Mouse (Mus musculus): ENCODE data around the gene Cubn. TPM values are rescaled to one million over a fixed set of nuclear protein-coding genes. Genes with fewer than 3 reads are reported as not detected.

Gene Cubn
- total and polyA plus RNA-seq, 3 experiments: 0.03 to 0.09 (median 0.04) TPM

DNA sequence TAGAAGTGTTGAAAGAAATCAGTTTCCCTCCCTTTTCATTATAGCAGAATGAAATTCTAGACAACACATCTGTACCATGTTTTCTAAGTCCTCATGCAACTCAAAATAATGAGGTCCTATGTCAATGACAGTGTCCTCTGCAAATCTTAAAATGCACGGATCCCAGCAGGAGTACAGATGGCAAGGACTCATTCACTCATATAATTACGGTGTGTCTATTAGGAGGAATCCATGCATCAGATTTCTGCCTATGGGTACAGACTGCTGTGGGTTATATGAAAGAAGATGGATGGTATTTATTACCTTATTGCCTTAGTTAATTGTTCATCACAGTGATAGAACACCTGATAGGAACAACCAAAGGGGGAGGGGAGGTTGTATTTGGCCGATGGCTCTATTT is 118.8 kb downstream of the Cubn start:
- no peak for DNase-seq (ENCODE audit: extremely low read depth)
- H3K9me3 ChIP-seq (replicated peaks; ENCODE audit: low read length): no peaks in the 10 kb centered on the region
- no peaks in the 10 kb centered on the region for H3K36me3 ChIP-seq (replicated peaks in 1 of 2; ENCODE audit: control insufficient read depth in 1 of 2, insufficient read depth in 1 of 2, low read length in 1 of 2)
- TF ChIP-seq ZKSCAN1 (IDR thresholded peaks at IDR 0.05; ENCODE audit: borderline replicate concordance, low read depth, low read length) (no peak), ZNF384 (IDR thresholded peaks at IDR 0.05; ENCODE audit: low read depth, low read length) (no peak), SMC3 (IDR thresholded peaks at IDR 0.05; ENCODE audit: low read depth, low read length) (no peak), GABPA (IDR thresholded peaks at IDR 0.05; ENCODE audit: insufficient replicate concordance, low read depth, low read length) (no peak), CTCF (conservative IDR thresholded peaks at IDR 0.05 in 1 of 2, IDR thresholded peaks at IDR 0.05 in 1 of 2; ENCODE audit: low read depth in 2 of 2, low read length in 2 of 2) (no peak), RAD21 (IDR thresholded peaks at IDR 0.05; ENCODE audit: low read depth, low read length) (no peak), MAZ (IDR thresholded peaks at IDR 0.05; ENCODE audit: low read depth, low read length) (no peak), MXI1 (IDR thresholded peaks at IDR 0.05; ENCODE audit: low read depth, low read length) (no peak), POLR2AphosphoS2 (IDR thresholded peaks at IDR 0.05; ENCODE audit: low read depth, low read length) (no peak), MAFK (IDR thresholded peaks at IDR 0.05; ENCODE audit: insufficient replicate concordance, low read length) (no peak), ZC3H11A (IDR thresholded peaks at IDR 0.05; ENCODE audit: low read depth, low read length) (no peak), MAX (IDR thresholded peaks at IDR 0.05; ENCODE audit: low read length) (no peak), CHD2 (IDR thresholded peaks at IDR 0.05; ENCODE audit: low read length) (no peak), JUN (IDR thresholded peaks at IDR 0.05; ENCODE audit: insufficient read depth, low read depth, low read length) (no peak), USF2 (conservative IDR thresholded peaks at IDR 0.05; ENCODE audit: low read depth, low read length) (no peak), CHD1 (IDR thresholded peaks at IDR 0.05; ENCODE audit: low read depth, low read length) (no peak), BHLHE40 (IDR thresholded peaks at IDR 0.05; ENCODE audit: low read depth, low read length) (no peak), PAX5 (IDR thresholded peaks at IDR 0.05; ENCODE audit: low read length) (no peak)
- no peak overlapping the region for H3K4me2 ChIP-seq (ENCODE audit: insufficient read depth, low read depth, poor library complexity, severe bottlenecking)
- H3K4me1 ChIP-seq (ENCODE audit: control insufficient read depth in 1 of 2, insufficient read depth in 2 of 2): peaks cover 0 to 3% of the 10 kb centered on the region in 2 experiments; a peak in 1 of 4 replicates
- no peaks in the 10 kb centered on the region for H3K79me2 ChIP-seq (replicated peaks; ENCODE audit: control insufficient read depth, extremely low read depth, insufficient read depth, poor library complexity, severe bottlenecking)
- H3K4me3 ChIP-seq (replicated peaks in 1 of 3; ENCODE audit: low read depth in 2 of 3, low read length in 2 of 3, poor library complexity in 1 of 3): no peak overlapping the region
- no peak overlapping the region for H3K9ac ChIP-seq (ENCODE audit: insufficient read depth, low read depth)
- dilution Hi-C loops (cut with MboI; ENCODE audit: extremely low pct_ligation_motif_present, extremely low pct_unique_long_range_greater_than_20kb, low sequenced_read_pairs): no loop called here
- H3K27ac ChIP-seq (ENCODE audit: insufficient read depth, low read depth): no peak overlapping the region
- H3K27me3 ChIP-seq (replicated peaks): no peaks in the 10 kb centered on the region
- in situ Hi-C loops (cut with MboI; ENCODE audit: low pct_ligation_motif_present, low pct_unique_long_range_greater_than_20kb, low sequenced_read_pairs): no loop called here

DNA sequence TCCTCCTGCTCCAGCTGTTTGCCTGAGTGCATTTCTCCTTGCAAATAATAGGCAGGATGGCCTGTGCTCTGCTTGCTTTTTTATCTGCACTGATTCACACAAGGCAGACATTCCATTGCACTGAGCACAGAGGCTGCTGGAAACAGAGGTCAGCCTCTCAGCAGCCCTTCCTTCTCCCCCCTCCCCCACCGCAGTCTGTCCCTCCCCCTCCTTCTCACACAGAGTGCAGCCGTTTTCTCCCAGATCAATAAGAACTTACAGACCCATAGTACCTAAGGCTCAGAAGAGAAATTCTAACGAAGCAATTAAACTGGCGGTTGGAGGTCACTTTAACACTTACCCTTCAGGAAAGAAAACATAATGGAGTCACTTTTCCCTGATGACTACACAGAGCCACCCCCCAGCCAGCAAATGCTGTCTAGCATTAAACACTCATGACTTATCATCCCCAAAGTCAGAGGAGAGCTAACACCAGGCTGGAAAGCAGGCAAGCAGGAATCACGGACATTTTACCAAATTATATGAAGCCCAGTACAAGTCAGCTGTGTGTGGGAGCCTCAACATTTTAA is 119.3 kb downstream of the Cubn start:
- no peaks in the 10 kb centered on the region for H3K79me2 ChIP-seq (replicated peaks; ENCODE audit: control insufficient read depth, extremely low read depth, insufficient read depth, poor library complexity, severe bottlenecking)
- no peaks in the 10 kb centered on the region for H3K36me3 ChIP-seq (replicated peaks in 1 of 2; ENCODE audit: control insufficient read depth in 1 of 2, insufficient read depth in 1 of 2, low read length in 1 of 2)
- no peak overlapping the region; the same call in 1 of the 2 replicates for H3K4me2 ChIP-seq (ENCODE audit: insufficient read depth, low read depth, poor library complexity, severe bottlenecking)
- dilution Hi-C loops (cut with MboI; ENCODE audit: extremely low pct_ligation_motif_present, extremely low pct_unique_long_range_greater_than_20kb, low sequenced_read_pairs) (no loop called here), in situ Hi-C loops (cut with MboI; ENCODE audit: low pct_ligation_motif_present, low pct_unique_long_range_greater_than_20kb, low sequenced_read_pairs) (no loop called here)
- H3K4me1 ChIP-seq (ENCODE audit: control insufficient read depth in 1 of 2, insufficient read depth in 2 of 2): peaks cover 0 to 3% of the 10 kb centered on the region in 2 experiments; a peak in 1 of 4 replicates
- H3K9me3 ChIP-seq (replicated peaks; ENCODE audit: low read length): no peaks in the 10 kb centered on the region
- TF ChIP-seq POLR2AphosphoS2 (IDR thresholded peaks at IDR 0.05; ENCODE audit: low read depth, low read length) (no peak), ZMIZ1 (IDR thresholded peaks at IDR 0.05; ENCODE audit: low read depth, low read length) (no peak), NRF1 (IDR thresholded peaks at IDR 0.05; ENCODE audit: low read depth, low read length) (no peak), UBTF (IDR thresholded peaks at IDR 0.05; ENCODE audit: low read depth, low read length) (no peak), ZKSCAN1 (IDR thresholded peaks at IDR 0.05; ENCODE audit: borderline replicate concordance, low read depth, low read length) (no peak), USF1 (IDR thresholded peaks at IDR 0.05; ENCODE audit: low read depth, low read length) (no peak), TBP (conservative IDR thresholded peaks at IDR 0.05; ENCODE audit: low read depth, low read length) (no peak), HCFC1 (IDR thresholded peaks at IDR 0.05; ENCODE audit: low read depth, low read length) (no peak)
- no peaks in the 10 kb centered on the region for H3K27me3 ChIP-seq (replicated peaks)
- no peak overlapping the region for H3K9ac ChIP-seq (ENCODE audit: insufficient read depth, low read depth)
- DNase-seq (ENCODE audit: extremely low read depth): no peak
- H3K27ac ChIP-seq (ENCODE audit: insufficient read depth, low read depth): no peak overlapping the region
- no peak overlapping the region for H3K4me3 ChIP-seq (replicated peaks in 1 of 3; ENCODE audit: low read depth in 2 of 3, low read length in 2 of 3, poor library complexity in 1 of 3)
